Mouse (Mus musculus): ENCODE measurements around the gene Ubqln5. TPM values are rescaled to one million over a fixed set of nuclear protein-coding genes. Genes with fewer than 3 reads are reported as not detected.

The Ubqln5 gene
- total RNA-seq (2015) (not detected in 2 replicates), total RNA-seq (2017) (not detected in 2 replicates)

- ATAC-seq (ENCODE audit: poor library complexity, severe bottlenecking): no peak
Measured at GRCm38 (mm10) chr7:104129726-104130125, at the start of gene Ubqln5. Ubqln5 (minus strand) TSS chr7:104129826.

GRCm38 (mm10) chr7:104179074-104179473 lies 49.4 kb upstream of the Ubqln5 start:
- ATAC-seq (ENCODE audit: poor library complexity, severe bottlenecking): no peak

DNA sequence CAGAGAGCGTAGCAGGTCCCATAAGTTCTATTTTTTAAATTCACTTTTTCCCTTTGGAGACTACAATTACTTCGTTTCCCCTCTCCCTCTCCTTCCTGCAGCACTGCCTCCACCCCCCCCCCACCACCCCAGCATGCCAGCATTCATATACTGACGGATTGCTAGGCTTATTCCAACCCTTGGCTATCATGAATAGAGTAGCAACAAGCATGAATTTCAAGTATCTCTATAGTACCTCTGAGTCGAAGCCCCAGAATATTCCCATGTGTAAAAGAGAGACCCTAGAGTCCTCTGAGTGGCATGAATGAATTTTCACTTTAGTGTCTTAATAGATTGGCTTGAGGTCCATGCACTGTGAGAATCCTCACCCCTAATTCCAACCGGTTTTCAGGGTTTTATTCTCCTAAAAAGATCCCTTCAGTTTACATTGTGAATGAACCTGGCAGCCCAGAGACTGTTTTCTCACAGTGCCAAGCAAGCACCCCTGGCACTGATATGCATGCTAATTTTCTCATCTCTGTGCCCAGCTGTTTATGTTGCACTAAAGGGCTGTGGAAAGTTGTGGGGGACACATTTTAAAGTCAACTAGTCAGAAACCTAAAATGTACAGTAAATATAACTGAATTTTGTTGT lies 48.9 kb upstream of the Ubqln5 start:
- ATAC-seq (ENCODE audit: poor library complexity, severe bottlenecking): no peak

GRCm38 (mm10) chr7:104175085-104175484 lies 45.5 kb upstream of the Ubqln5 start:
- no peak for ATAC-seq (ENCODE audit: poor library complexity, severe bottlenecking)

- ATAC-seq (ENCODE audit: poor library complexity, severe bottlenecking): peak; percentile 69
Measured at GRCm38 (mm10) chr7:104169634-104170204, 40.1 kb upstream of the Ubqln5 start.

DNA sequence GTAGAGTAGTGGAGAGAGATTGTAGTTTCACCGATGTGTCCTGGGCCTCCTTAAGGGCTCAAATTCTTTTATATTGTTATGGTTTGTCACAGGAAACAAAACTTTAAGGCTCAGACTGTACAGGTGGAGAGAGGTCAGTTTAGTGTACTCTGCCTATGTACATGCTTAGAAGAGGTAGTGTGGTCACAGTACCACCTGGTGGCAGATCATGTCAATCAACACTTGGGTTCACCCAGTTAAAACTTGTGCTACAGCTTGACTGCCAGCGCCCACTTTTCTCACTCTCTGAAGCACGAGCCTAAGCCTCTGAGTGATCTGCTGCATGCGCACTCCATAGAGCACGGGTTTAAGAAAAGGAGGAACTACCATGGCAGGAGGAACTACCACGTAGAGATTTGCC lies 37.5 kb upstream of the Ubqln5 start:
- peak; percentile 63 for ATAC-seq (ENCODE audit: poor library complexity, severe bottlenecking)

- no peak for ATAC-seq (ENCODE audit: poor library complexity, severe bottlenecking)
Measured at GRCm38 (mm10) chr7:104150456-104150855, 20.8 kb upstream of the Ubqln5 start, which contains the start of gene Ubqlnl. Ubqlnl (minus strand) TSS chr7:104150556.

- no peak for ATAC-seq (ENCODE audit: poor library complexity, severe bottlenecking)
Measured at GRCm38 (mm10) chr7:104143179-104143578, 13.6 kb upstream of the Ubqln5 start, which contains the start of gene Ubqln3. Ubqln3 (minus strand) TSS chr7:104143279.

- no peak for ATAC-seq (ENCODE audit: poor library complexity, severe bottlenecking)
Measured at GRCm38 (mm10) chr7:104137305-104137704, 7.7 kb upstream of the Ubqln5 start, which contains the start of gene Olfr643. Olfr643 (minus strand) TSS chr7:104137405.

GRCm38 (mm10) chr7:104104757-104104972 lies 25.0 kb downstream of the Ubqln5 start, which contains the start of gene Olfr646:
Olfr646 (plus strand) TSS chr7:104104873.
- ATAC-seq (ENCODE audit: poor library complexity, severe bottlenecking): no peak

DNA sequence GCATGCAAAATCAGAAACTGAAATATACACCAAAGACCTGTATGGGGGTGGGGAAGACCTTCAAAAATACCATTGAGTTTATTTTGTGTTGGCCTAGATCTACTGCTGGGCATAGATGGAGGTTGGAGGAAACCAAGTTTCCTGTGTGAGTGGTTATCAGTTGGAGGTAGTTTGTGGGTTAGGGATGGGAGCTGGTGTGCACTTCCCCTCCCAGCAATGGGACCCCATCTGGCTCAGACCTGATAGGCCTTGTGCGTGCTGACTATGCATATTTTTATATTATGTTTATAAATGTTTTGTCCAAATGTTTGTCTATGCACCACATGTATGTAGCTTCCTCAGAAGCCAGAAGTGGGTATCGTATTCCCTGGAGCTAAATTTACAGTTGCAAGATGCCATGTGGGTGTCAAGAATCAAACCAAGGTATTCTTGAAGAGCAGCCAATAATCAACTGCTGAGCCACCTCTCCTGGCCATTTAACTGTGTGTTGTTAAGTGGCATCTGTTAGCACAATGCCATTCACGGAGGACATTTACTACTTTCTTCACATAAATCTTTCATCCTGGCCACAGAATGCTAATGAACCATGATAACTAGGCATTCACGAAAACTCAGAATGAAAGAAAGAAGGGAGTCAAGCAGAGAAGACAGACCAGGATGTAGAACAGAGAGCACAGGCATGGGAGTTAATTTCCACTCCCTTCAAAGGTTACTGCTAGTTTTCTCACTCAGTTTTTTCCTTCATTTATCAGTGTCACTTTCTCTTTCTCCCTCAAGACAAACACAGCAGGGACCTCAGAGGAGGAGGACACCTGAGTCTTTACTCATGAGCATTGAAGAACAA lies 25.5 kb downstream of the Ubqln5 start:
- 0 out of 2 replicates have a peak, but pooled peaks have one; percentile 40 for ATAC-seq (ENCODE audit: poor library complexity, severe bottlenecking)

- ATAC-seq (ENCODE audit: poor library complexity, severe bottlenecking): no peak
Measured at GRCm38 (mm10) chr7:104085365-104085764, 44.3 kb downstream of the Ubqln5 start, which contains the start of gene Olfr645. Olfr645 (minus strand) TSS chr7:104085465.

Other genes starting within 250 kb of the Ubqln5 start
- not detected in 2 replicates for gene Olfr66, start 243.6 kb downstream of the Ubqln5 start, total RNA-seq (2015)
- not detected in 2 replicates for gene Olfr66, start 243.6 kb downstream of the Ubqln5 start, total RNA-seq (2017)
- not detected in 2 replicates for gene Olfr64, start 235.3 kb downstream of the Ubqln5 start, total RNA-seq (2015)
- gene Olfr64, start 235.3 kb downstream of the Ubqln5 start, total RNA-seq (2017): not detected in 2 replicates
- not detected in 2 replicates for gene Olfr65, start 226.3 kb downstream of the Ubqln5 start, total RNA-seq (2015)
- not detected in 2 replicates for gene Olfr65, start 226.3 kb downstream of the Ubqln5 start, total RNA-seq (2017)
- not detected in 2 replicates for gene Olfr631, start 201.0 kb downstream of the Ubqln5 start, total RNA-seq (2015)
- gene Olfr631, start 201.0 kb downstream of the Ubqln5 start, total RNA-seq (2017): not detected in 2 replicates
- not detected in 2 replicates for gene Olfr632, start 195.5 kb downstream of the Ubqln5 start, total RNA-seq (2015)
- not detected in 2 replicates for gene Olfr632, start 195.5 kb downstream of the Ubqln5 start, total RNA-seq (2017)
- not detected in 2 replicates for gene Olfr633, start 185.4 kb downstream of the Ubqln5 start, total RNA-seq (2015)
- gene Olfr633, start 185.4 kb downstream of the Ubqln5 start, total RNA-seq (2017): not detected in 2 replicates
- gene Olfr635, start 158.7 kb downstream of the Ubqln5 start, total RNA-seq (2015): not detected in 2 replicates
- gene Olfr635, start 158.7 kb downstream of the Ubqln5 start, total RNA-seq (2017): not detected in 2 replicates
- gene Olfr638, start 131.1 kb downstream of the Ubqln5 start, total RNA-seq (2015): not detected in 2 replicates
- not detected in 2 replicates for gene Olfr638, start 131.1 kb downstream of the Ubqln5 start, total RNA-seq (2017)
- not detected in 2 replicates for gene Olfr639, start 112.5 kb downstream of the Ubqln5 start, total RNA-seq (2015)
- gene Olfr639, start 112.5 kb downstream of the Ubqln5 start, total RNA-seq (2017): not detected in 2 replicates
- gene Olfr640, start 104.3 kb downstream of the Ubqln5 start, total RNA-seq (2015): not detected in 2 replicates
- not detected in 2 replicates for gene Olfr640, start 104.3 kb downstream of the Ubqln5 start, total RNA-seq (2017)
- not detected in 2 replicates for gene Olfr641, start 94.4 kb downstream of the Ubqln5 start, total RNA-seq (2015)
- gene Olfr641, start 94.4 kb downstream of the Ubqln5 start, total RNA-seq (2017): not detected in 2 replicates
- not detected in 2 replicates for gene Olfr642, start 77.2 kb downstream of the Ubqln5 start, total RNA-seq (2015)
- gene Olfr642, start 77.2 kb downstream of the Ubqln5 start, total RNA-seq (2017): not detected in 2 replicates
- gene 4930516K23Rik, start 68.4 kb downstream of the Ubqln5 start, total RNA-seq (2015): not detected in 2 replicates
- gene 4930516K23Rik, start 68.4 kb downstream of the Ubqln5 start, total RNA-seq (2017): 0.55 TPM in 1 of 2 replicates, not detected in the other
- gene Olfr644, start 58.0 kb downstream of the Ubqln5 start, total RNA-seq (2015): not detected in 2 replicates
- not detected in 2 replicates for gene Olfr644, start 58.0 kb downstream of the Ubqln5 start, total RNA-seq (2017)
- not detected in 2 replicates for gene Olfr645, start 44.4 kb downstream of the Ubqln5 start, total RNA-seq (2015)
- not detected in 2 replicates for gene Olfr645, start 44.4 kb downstream of the Ubqln5 start, total RNA-seq (2017)
- gene Olfr646, start 25.0 kb downstream of the Ubqln5 start, total RNA-seq (2015): not detected in 2 replicates
- not detected in 2 replicates for gene Olfr646, start 25.0 kb downstream of the Ubqln5 start, total RNA-seq (2017)
- gene Olfr643, start 7.6 kb upstream of the Ubqln5 start, total RNA-seq (2015): not detected in 2 replicates
- gene Olfr643, start 7.6 kb upstream of the Ubqln5 start, total RNA-seq (2017): not detected in 2 replicates
- not detected in 2 replicates for gene Ubqln3, start 13.5 kb upstream of the Ubqln5 start, total RNA-seq (2015)
- gene Ubqln3, start 13.5 kb upstream of the Ubqln5 start, total RNA-seq (2017): not detected in 2 replicates
- not detected in 2 replicates for gene Ubqlnl, start 20.7 kb upstream of the Ubqln5 start, total RNA-seq (2015)
- gene Ubqlnl, start 20.7 kb upstream of the Ubqln5 start, total RNA-seq (2017): not detected in 2 replicates
- not detected in 2 replicates for gene Olfm5, start 35.0 kb upstream of the Ubqln5 start, total RNA-seq (2015)
- not detected in 2 replicates for gene Olfm5, start 35.0 kb upstream of the Ubqln5 start, total RNA-seq (2017)
- 0.16 and 0.38 TPM in 2 replicates for gene Olfr648, start 53.6 kb upstream of the Ubqln5 start, total RNA-seq (2015)
- gene Olfr648, start 53.6 kb upstream of the Ubqln5 start, total RNA-seq (2017): 0.04 TPM in 1 of 2 replicates, not detected in the other
- not detected in 2 replicates for gene Olfr649, start 66.2 kb upstream of the Ubqln5 start, total RNA-seq (2015)
- gene Olfr649, start 66.2 kb upstream of the Ubqln5 start, total RNA-seq (2017): not detected in 2 replicates
- gene Trim6, start 89.0 kb upstream of the Ubqln5 start, total RNA-seq (2015): 0.31 and 0.50 TPM in 2 replicates
- 0.70 and 1.9 TPM in 2 replicates for gene Trim6, start 89.0 kb upstream of the Ubqln5 start, total RNA-seq (2017)
- 21.2 and 22.8 TPM in 2 replicates for gene Trim34a, start 114.6 kb upstream of the Ubqln5 start, total RNA-seq (2015)
- 26.9 and 31.2 TPM in 2 replicates for gene Trim34a, start 114.6 kb upstream of the Ubqln5 start, total RNA-seq (2017)
- gene Trim5, start 158.3 kb upstream of the Ubqln5 start, total RNA-seq (2015): 12.2 and 13.9 TPM in 2 replicates
- 12.9 and 13.9 TPM in 2 replicates for gene Trim5, start 158.3 kb upstream of the Ubqln5 start, total RNA-seq (2017)
- gene Trim12a, start 185.6 kb upstream of the Ubqln5 start, total RNA-seq (2015): 130 and 137 TPM in 2 replicates
- 147 and 166 TPM in 2 replicates for gene Trim12a, start 185.6 kb upstream of the Ubqln5 start, total RNA-seq (2017)
- gene Trim34b, start 199.6 kb upstream of the Ubqln5 start, total RNA-seq (2015): not detected in 2 replicates
- 0.98 TPM in 1 of 2 replicates, not detected in the other for gene Trim34b, start 199.6 kb upstream of the Ubqln5 start, total RNA-seq (2017)
- 32.5 and 36.4 TPM in 2 replicates for gene Trim12c, start 223.5 kb upstream of the Ubqln5 start, total RNA-seq (2015)
- gene Trim12c, start 223.5 kb upstream of the Ubqln5 start, total RNA-seq (2017): 51.5 and 51.8 TPM in 2 replicates
- 20.5 and 28.5 TPM in 2 replicates for gene Trim30b, start 240.1 kb upstream of the Ubqln5 start, total RNA-seq (2015)
- 18.2 and 23.0 TPM in 2 replicates for gene Trim30b, start 240.1 kb upstream of the Ubqln5 start, total RNA-seq (2017)